Mouse (Mus musculus) embryonic facial prominence, embryonic 13.5 days (tissue): ENCODE results near the gene Cyp2b19. TPM values are rescaled to one million over a fixed set of nuclear protein-coding genes. Genes with fewer than 3 reads are reported as not detected.

Experiments used
- ATAC-seq: fragments of 200-750 bp; cut with Nextera tagmentation; 2 replicates; pipeline ENCODE4 v1.8.0; 2017; ENCODE audit warnings: low read depth; ENCODE audit not compliant: insufficient number of reproducible peaks, insufficient read depth, low FRiP score, low TSS enrichment
- H3K27ac ChIP-seq: fragments of 300-500 bp; sonication (generic); 2 replicates; pipeline ENCODE4 v1.5.1; 2015; ENCODE audit warnings: moderate library complexity, mild to moderate bottlenecking, inconsistent platforms
- H3K27me3 ChIP-seq: fragments of 300-500 bp; sonication (generic); 2 replicates; pipeline ENCODE4 v1.6.1; 2015; ENCODE audit warnings: mild to moderate bottlenecking, inconsistent platforms
- H3K36me3 ChIP-seq: fragments of 300-500 bp; sonication (generic); 2 replicates; pipeline ENCODE4 v1.6.1; 2015; ENCODE audit warnings: mild to moderate bottlenecking, inconsistent platforms
- H3K4me1 ChIP-seq: fragments of 300-500 bp; sonication (generic); 2 replicates; pipeline ENCODE4 v1.6.1; 2015; ENCODE audit warnings: inconsistent platforms
- H3K4me2 ChIP-seq: fragments of 300-500 bp; sonication (generic); 2 replicates; pipeline ENCODE4 v1.6.1; 2015; ENCODE audit warnings: moderate library complexity, mild to moderate bottlenecking, inconsistent platforms
- H3K4me3 ChIP-seq: fragments of 300-500 bp; sonication (generic); 2 replicates; pipeline ENCODE4 v1.5.1; 2015; ENCODE audit warnings: mild to moderate bottlenecking, inconsistent platforms
- H3K9ac ChIP-seq: fragments of 300-500 bp; sonication (generic); 2 replicates; pipeline ENCODE4 v1.6.1; 2015; ENCODE audit warnings: mild to moderate bottlenecking, inconsistent platforms
- H3K9me3 ChIP-seq: fragments of 300-500 bp; sonication (generic); 2 replicates; pipeline ENCODE4 v1.6.1; 2016; ENCODE audit warnings: inconsistent platforms
- WGBS: fragments of 180-500 bp; shearing (Covaris S2); methylation state at CpG from one replicate; pipeline ENCODE4 v1.1.7; 2015; ENCODE audit warnings: mixed read lengths; 5-methylcytosine and 5-hydroxymethylcytosine counted together
- polyA plus RNA-seq: library from polyadenylated mRNA; unstranded; fragments of >200 nt; fragmentation: Nextera tagmentation; extraction: Ambion mirVana; gene quantifications from 2 replicates; pipeline ENCODE4 v1.2.1, GENCODE M21; 2015

The Cyp2b19 gene
- polyA plus RNA-seq: 0.10 TPM in 1 of 2 replicates, not detected in the other

DNA sequence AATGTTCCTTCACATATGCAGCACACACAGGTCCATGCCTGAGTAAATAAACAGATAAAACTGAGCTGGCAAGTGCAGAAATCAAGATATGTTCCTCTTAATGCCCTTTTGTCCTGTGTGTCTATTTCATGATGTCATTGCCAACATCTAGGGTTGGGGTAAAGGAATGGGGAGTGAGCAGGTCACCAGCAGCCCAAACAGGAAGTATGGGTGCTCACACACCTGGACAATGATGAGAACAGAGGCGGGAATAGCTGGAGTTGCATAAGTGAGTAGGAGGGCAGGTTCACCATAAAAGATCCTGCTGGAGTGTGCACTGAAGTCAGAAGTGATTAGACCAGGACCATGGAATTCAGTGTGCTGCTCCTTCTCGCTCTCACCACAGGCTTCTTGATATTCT lies at the start of gene Cyp2b19:
Gene Cyp2b19 (plus strand): TSS at position 301 of the 400 bp plus-strand sequence.
- Histone ChIP-seq H3K4me2 (no peak within 1 kb of the TSS), H3K4me3 (no peak within 1 kb of the TSS), H3K27ac (no peak within 1 kb of the TSS), H3K36me3 (no peaks in the 10 kb centered on the region), H3K27me3 (no peaks in the 10 kb centered on the region), H3K9me3 (peaks cover 20% of the 10 kb centered on the region), H3K9ac (no peak within 1 kb of the TSS), H3K4me1 (no peaks in the 10 kb centered on the region)
- 71% methylated on average over 2 of the region's 2 CpGs for WGBS
- ATAC-seq: no peak

DNA sequence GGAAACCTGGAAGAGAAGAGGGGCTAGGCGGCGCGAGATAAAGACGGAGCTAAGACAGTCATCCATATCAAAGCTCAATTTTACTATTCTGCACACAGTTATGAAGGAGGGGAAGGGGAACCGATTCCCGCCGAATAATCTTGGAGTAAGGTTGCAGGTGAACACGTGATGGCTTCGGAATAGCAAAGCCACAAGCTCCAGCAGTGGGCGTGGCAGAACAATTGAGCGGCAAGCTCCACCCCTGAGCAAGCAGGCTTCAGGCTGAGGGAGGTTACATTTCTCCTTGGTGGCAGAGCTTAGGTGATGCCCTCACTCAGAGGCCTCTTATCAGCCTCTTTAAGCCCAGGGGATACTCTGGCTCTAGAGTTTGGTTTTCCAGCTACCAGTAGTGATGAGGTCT lies 45.9 kb upstream of the Cyp2b19 start:
- Histone ChIP-seq H3K4me3 (no peak overlapping the region), H3K27ac (no peak overlapping the region), H3K36me3 (no peaks in the 10 kb centered on the region), H3K9ac (no peak overlapping the region), H3K4me2 (no peak overlapping the region), H3K9me3 (0 out of 2 replicates have a peak, but pooled peaks cover 7% of the 10 kb centered on the region), H3K4me1 (no peaks in the 10 kb centered on the region), H3K27me3 (no peaks in the 10 kb centered on the region)
- no peak for ATAC-seq
- WGBS: 83% methylated on average over 11 of the region's 11 CpGs

GRCm38 (mm10) chr7:26738940-26739339 lies 18.0 kb upstream of the Cyp2b19 start:
- no peak for ATAC-seq
- Histone ChIP-seq H3K4me1 (no peaks in the 10 kb centered on the region), H3K27ac (no peak overlapping the region), H3K9ac (no peak overlapping the region), H3K27me3 (no peaks in the 10 kb centered on the region), H3K4me2 (no peak overlapping the region), H3K9me3 (no peaks in the 10 kb centered on the region), H3K36me3 (no peaks in the 10 kb centered on the region), H3K4me3 (no peak overlapping the region)

DNA sequence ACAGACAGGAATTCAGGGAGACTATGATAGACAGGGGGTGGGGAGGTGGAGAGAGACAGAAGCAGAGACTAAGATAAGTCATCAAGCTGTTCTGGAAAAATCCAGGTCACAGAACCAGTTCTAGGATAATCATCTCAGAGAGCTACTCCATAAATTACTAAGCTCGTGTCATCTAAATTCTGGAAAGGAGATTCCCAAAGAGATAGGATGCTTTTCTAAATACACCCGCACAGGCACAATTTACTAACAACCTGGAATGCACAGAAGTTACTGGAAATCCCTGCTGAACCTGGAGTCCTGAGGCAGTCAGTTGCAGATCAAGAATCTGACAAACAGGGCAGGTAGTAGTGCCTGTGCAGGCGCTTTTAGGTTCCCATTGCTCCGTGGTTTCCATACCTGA lies 13.0 kb upstream of the Cyp2b19 start:
- no peak for ATAC-seq
- no peak overlapping the region for H3K9ac ChIP-seq
- WGBS: 76% methylated on average over 4 of the region's 4 CpGs
- no peaks in the 10 kb centered on the region for H3K36me3 ChIP-seq
- H3K9me3 ChIP-seq: no peaks in the 10 kb centered on the region
- H3K4me1 ChIP-seq: no peaks in the 10 kb centered on the region
- H3K4me2 ChIP-seq: no peak overlapping the region
- H3K27me3 ChIP-seq: no peaks in the 10 kb centered on the region
- no peak overlapping the region for H3K27ac ChIP-seq
- H3K4me3 ChIP-seq: no peak overlapping the region

GRCm38 (mm10) chr7:26745486-26745885 lies 11.5 kb upstream of the Cyp2b19 start:
- no peak overlapping the region for H3K4me3 ChIP-seq
- no peaks in the 10 kb centered on the region for H3K36me3 ChIP-seq
- H3K9me3 ChIP-seq: no peaks in the 10 kb centered on the region
- H3K4me2 ChIP-seq: no peak overlapping the region
- no peak overlapping the region for H3K9ac ChIP-seq
- ATAC-seq: no peak
- H3K4me1 ChIP-seq: no peaks in the 10 kb centered on the region
- no peaks in the 10 kb centered on the region for H3K27me3 ChIP-seq
- H3K27ac ChIP-seq: no peak overlapping the region
- 58% methylated on average over 1 of the region's 1 CpGs for WGBS

DNA sequence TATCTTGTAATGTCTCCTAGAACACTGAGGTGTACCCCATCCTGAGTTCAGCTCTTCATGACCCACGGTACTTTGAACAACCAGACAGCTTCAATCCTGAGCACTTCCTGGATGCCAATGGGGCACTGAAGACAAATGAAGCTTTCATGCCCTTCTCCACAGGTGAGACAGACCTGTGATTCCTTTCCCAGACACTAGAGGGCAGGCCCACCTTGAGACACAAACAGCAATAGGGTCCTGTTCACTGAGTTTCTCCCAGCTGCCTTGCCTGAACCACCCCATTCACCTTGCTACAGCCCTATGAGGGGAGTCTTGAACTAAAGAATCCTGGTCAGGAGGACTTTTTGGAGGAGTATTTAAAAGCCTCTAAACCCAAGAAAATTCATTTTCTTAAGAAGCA lies 10.1 kb downstream of the Cyp2b19 start:
- no peak overlapping the region for H3K27ac ChIP-seq
- no peaks in the 10 kb centered on the region for H3K36me3 ChIP-seq
- H3K4me3 ChIP-seq: no peak overlapping the region
- 68% methylated on average over 1 of the region's 1 CpGs for WGBS
- no peaks in the 10 kb centered on the region for H3K9me3 ChIP-seq
- no peak overlapping the region for H3K4me2 ChIP-seq
- H3K27me3 ChIP-seq: no peaks in the 10 kb centered on the region
- no peak for ATAC-seq
- no peak overlapping the region for H3K9ac ChIP-seq
- H3K4me1 ChIP-seq: no peaks in the 10 kb centered on the region

DNA sequence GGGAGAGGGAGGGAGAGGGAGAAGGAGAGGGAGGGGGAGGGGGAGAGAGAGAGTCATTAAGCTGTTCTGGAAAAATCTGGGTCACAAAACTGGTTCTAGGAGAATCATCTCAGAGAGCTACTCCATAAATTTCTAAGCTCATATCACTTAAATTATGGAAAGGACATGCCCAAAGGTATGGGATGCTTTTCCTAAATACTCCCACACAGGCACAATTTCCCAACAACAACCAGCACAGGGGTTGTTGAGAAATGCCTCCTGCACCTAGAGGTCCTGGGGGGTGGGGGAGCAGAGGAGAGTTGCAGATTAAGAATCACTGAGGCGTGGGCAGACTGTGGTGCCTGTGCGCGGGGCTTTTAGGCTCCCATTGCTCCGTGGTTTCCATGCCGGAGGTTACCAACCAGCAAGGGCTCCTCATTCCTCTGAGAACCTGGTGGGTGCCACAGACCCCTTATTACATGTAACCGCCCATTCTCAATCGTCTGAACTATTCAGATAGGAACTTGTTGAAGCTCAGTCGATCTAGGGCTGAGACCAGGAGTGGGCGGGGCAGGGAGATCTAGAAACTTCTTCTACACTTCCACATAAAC lies 13.0 kb downstream of the Cyp2b19 start:
- no peak overlapping the region for H3K9ac ChIP-seq
- H3K36me3 ChIP-seq: no peaks in the 10 kb centered on the region
- H3K4me2 ChIP-seq: no peak overlapping the region
- no peak overlapping the region for H3K27ac ChIP-seq
- no peak for ATAC-seq
- no peak overlapping the region for H3K4me3 ChIP-seq
- no peaks in the 10 kb centered on the region for H3K4me1 ChIP-seq
- 81% methylated on average over 9 of the region's 9 CpGs for WGBS
- no peaks in the 10 kb centered on the region for H3K27me3 ChIP-seq
- no peaks in the 10 kb centered on the region for H3K9me3 ChIP-seq

- peak; percentile 43; the same call in 1 of the 2 replicates for ATAC-seq
- no peaks in the 10 kb centered on the region for H3K4me1 ChIP-seq
- no peaks in the 10 kb centered on the region for H3K9me3 ChIP-seq
- no peak overlapping the region for H3K4me3 ChIP-seq
- no peaks in the 10 kb centered on the region for H3K27me3 ChIP-seq
- no peak overlapping the region for H3K9ac ChIP-seq
- WGBS: 73% methylated on average over 3 of the region's 3 CpGs
- H3K27ac ChIP-seq: no peak overlapping the region
- no peak overlapping the region for H3K4me2 ChIP-seq
- no peaks in the 10 kb centered on the region for H3K36me3 ChIP-seq
These were observed 16.1 kb downstream of the Cyp2b19 start for GRCm38 (mm10) chr7:26772866-26773586.

- H3K9ac ChIP-seq: no peak overlapping the region
- H3K4me1 ChIP-seq: no peaks in the 10 kb centered on the region
- WGBS: 13% methylated on average over 6 of the region's 6 CpGs
- no peak for ATAC-seq
- H3K9me3 ChIP-seq: no peaks in the 10 kb centered on the region
- no peak overlapping the region for H3K4me3 ChIP-seq
- H3K27ac ChIP-seq: no peak overlapping the region
- no peaks in the 10 kb centered on the region for H3K27me3 ChIP-seq
- no peaks in the 10 kb centered on the region for H3K36me3 ChIP-seq
- no peak overlapping the region for H3K4me2 ChIP-seq
These were observed 18.9 kb downstream of the Cyp2b19 start for GRCm38 (mm10) chr7:26775866-26776265.

DNA sequence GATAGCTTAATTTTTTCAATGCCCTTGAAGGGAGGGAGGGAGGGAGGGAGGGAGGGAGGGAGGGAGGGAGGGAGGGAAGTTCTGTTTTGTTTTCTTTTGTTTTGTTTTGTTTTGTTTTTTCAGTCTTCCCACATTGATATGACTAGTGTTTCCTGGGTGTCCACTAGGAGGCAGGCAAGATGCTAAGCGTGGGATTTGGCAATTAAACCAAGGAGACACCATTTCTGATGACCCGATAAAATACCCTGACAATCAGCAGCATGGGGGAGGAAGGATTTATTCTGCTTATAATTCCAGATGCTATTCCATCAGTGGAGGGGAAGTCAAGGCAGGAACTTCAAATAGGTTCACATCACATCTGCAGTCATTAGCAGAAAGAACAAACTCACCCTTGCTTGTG lies 20.9 kb downstream of the Cyp2b19 start:
- Histone ChIP-seq H3K9ac (no peak overlapping the region), H3K4me3 (no peak overlapping the region), H3K36me3 (no peaks in the 10 kb centered on the region), H3K4me2 (no peak overlapping the region), H3K27me3 (no peaks in the 10 kb centered on the region), H3K4me1 (no peaks in the 10 kb centered on the region), H3K27ac (no peak overlapping the region), H3K9me3 (no peaks in the 10 kb centered on the region)
- ATAC-seq: no peak
- WGBS: 48% methylated on average over 2 of the region's 2 CpGs

DNA sequence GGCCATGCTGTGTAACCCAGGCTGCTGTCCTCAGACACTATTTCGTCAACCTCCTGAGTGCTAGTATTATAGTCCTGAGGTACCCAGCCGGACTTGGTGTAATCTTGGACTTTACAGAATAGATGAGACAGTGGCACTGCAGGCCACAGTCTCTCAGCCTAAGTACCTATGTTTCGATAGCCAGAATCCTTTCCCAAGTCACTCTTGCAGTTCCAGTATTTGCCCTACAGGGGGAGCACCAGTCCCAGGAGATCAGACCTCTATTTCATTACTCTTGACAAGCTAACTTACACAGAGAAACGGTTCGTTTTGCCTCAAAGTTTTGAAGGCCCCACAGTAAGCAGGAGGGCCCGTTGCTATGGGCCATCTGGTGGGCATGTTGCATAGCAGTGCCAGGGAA lies 21.5 kb downstream of the Cyp2b19 start:
- Histone ChIP-seq H3K4me2 (no peak overlapping the region), H3K27me3 (no peaks in the 10 kb centered on the region), H3K9ac (no peak overlapping the region), H3K4me3 (no peak overlapping the region), H3K27ac (no peak overlapping the region), H3K36me3 (no peaks in the 10 kb centered on the region), H3K9me3 (no peaks in the 10 kb centered on the region), H3K4me1 (no peaks in the 10 kb centered on the region)
- 33% methylated on average over 6 of the region's 6 CpGs for WGBS
- no peak for ATAC-seq

DNA sequence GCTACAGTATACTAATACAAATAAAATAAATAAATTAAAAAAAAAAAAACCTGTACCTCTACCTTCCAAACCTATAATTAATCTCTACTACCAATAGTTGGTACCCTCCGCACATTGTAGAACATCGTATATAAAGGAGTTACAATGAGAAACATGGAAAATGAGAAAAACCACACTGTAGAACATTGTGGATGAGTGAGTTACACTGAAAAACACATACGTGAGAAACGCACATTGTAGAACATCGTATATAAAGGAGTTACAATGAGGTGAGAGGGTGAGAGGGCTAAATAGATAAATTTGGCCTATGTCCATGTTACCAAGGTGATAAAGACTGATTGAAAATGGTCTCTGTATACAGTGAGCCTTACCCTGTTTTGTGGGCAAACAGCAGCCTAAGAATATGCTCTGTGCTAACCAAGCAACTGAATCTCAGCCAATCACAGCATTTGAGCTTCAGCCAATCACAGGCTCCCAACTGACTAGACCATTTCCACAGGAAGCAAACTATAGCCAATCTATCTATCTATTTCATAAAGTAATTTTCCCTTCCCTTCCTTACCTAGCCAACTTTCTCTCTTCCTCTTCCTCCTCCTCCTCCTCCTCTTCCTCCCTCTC lies 23.0 kb downstream of the Cyp2b19 start:
- Histone ChIP-seq H3K36me3 (no peaks in the 10 kb centered on the region), H3K27me3 (no peaks in the 10 kb centered on the region), H3K4me2 (no peak overlapping the region), H3K9ac (no peak overlapping the region), H3K27ac (no peak overlapping the region), H3K9me3 (no peaks in the 10 kb centered on the region), H3K4me3 (no peak overlapping the region), H3K4me1 (no peaks in the 10 kb centered on the region)
- ATAC-seq: peak; percentile 75; the same call in 1 of the 2 replicates
- 79% methylated on average over 5 of the region's 5 CpGs for WGBS
